16 mouse cellular contexts compared by ENCODE assay signal in genomic region chr17:70570848-70571247, GRCm38 (mm10).
DNase-seq lines count a peak whose midpoint lies in the region; ATAC-seq lines count a peak whose summit lies in the region.
"Had no signal": no experiment of that assay in that cellular context is flagged by ENCODE, and none has a peak within 500 bp of the region (broad histone marks: within the 10 kb centered on the region; RNA-seq: fewer than 3 reads in every experiment).

No protein-coding gene starts in this region.

- intact Hi-C loops in left cerebral cortex, postnatal 4 days (cut with DNase I) = no loop called here

- peak; percentile 30 for DNase-seq in cerebellum, adult 11-12 months
- no peak for DNase-seq in cerebellum, postnatal 14 days
- peak; percentile 18 for DNase-seq in left cerebral cortex, adult 11 months (ENCODE audit: low spot score)
- DNase-seq in left cerebral cortex, postnatal 4 days = no peak
- DNase-seq in cerebellum, adult 9-10 months = peak; percentile 63
- no peak for DNase-seq in spleen, postnatal 4 days (ENCODE audit: low spot score in 2 of 2)
- DNase-seq in retina, embryonic 14.5 days (ENCODE audit: low spot score) = no peak
- DNase-seq: adrenal gland, postnatal 25 days; gastrocnemius, postnatal 10 days; lung, adult 2 months; right cerebral cortex, postnatal 25 days had no signal

- peak; percentile 95 for ATAC-seq in megakaryocyte progenitor cell, adult 5-6 weeks (replicated peaks; ENCODE audit: poor library complexity)
- ATAC-seq: forebrain, embryonic 16.5 days; hindbrain, postnatal 0 days; intestine, postnatal 0 days; liver, embryonic 12.5 days had no signal

Comparison
In these comparisons a context has a peak if more than half of its experiments do, and no peak if none do; other contexts are left out.
1. DNase-seq: peak in cerebellum, adult 11-12 months (single experiment), left cerebral cortex, adult 11 months (single experiment) and cerebellum, adult 9-10 months (single experiment); none in cerebellum, postnatal 14 days (0 of 2), left cerebral cortex, postnatal 4 days (single experiment), spleen, postnatal 4 days (0 of 2) and retina, embryonic 14.5 days (single experiment).